Mouse (Mus musculus): Measurements from ENCODE around the gene Cacnb4.

Gene Cacnb4

GRCm38 (mm10) chr2:52435919-52436632 lies 240.6 kb downstream of the Cacnb4 start:
- no peak for ATAC-seq (ENCODE audit: insufficient number of reproducible peaks, low FRiP score, low TSS enrichment)

GRCm38 (mm10) chr2:52433365-52433764 lies 243.3 kb downstream of the Cacnb4 start:
- ATAC-seq (ENCODE audit: insufficient number of reproducible peaks, low FRiP score, low TSS enrichment), result no peak

- ATAC-seq (ENCODE audit: insufficient number of reproducible peaks, low FRiP score, low TSS enrichment), result no peak
Measured at GRCm38 (mm10) chr2:52427383-52427782, 249.2 kb downstream of the Cacnb4 start.

- ATAC-seq (ENCODE audit: insufficient number of reproducible peaks, low FRiP score, low TSS enrichment), result no peak
Measured at GRCm38 (mm10) chr2:52426041-52426440, 250.6 kb downstream of the Cacnb4 start.

GRCm38 (mm10) chr2:52425523-52425795 lies 251.2 kb downstream of the Cacnb4 start:
- ATAC-seq (ENCODE audit: insufficient number of reproducible peaks, low FRiP score, low TSS enrichment), result no peak

GRCm38 (mm10) chr2:52424747-52425522 lies 251.7 kb downstream of the Cacnb4 start, which contains the start of gene Arl5a:
Gene Arl5a, minus strand, starts transcription at chr2:52424901.
- ATAC-seq (ENCODE audit: insufficient number of reproducible peaks, low FRiP score, low TSS enrichment), result peak; percentile 82

GRCm38 (mm10) chr2:52424248-52424728 lies 252.3 kb downstream of the Cacnb4 start:
- ATAC-seq (ENCODE audit: insufficient number of reproducible peaks, low FRiP score, low TSS enrichment), result peak; percentile 77

GRCm38 (mm10) chr2:52423611-52424247 lies 252.9 kb downstream of the Cacnb4 start:
- ATAC-seq (ENCODE audit: insufficient number of reproducible peaks, low FRiP score, low TSS enrichment), result no peak

GRCm38 (mm10) chr2:52422871-52423610 lies 253.6 kb downstream of the Cacnb4 start:
- ATAC-seq (ENCODE audit: insufficient number of reproducible peaks, low FRiP score, low TSS enrichment), result no peak

GRCm38 (mm10) chr2:52421197-52421596 lies 255.4 kb downstream of the Cacnb4 start:
- ATAC-seq (ENCODE audit: insufficient number of reproducible peaks, low FRiP score, low TSS enrichment), result no peak

- ATAC-seq (ENCODE audit: insufficient number of reproducible peaks, low FRiP score, low TSS enrichment), result no peak
Measured at GRCm38 (mm10) chr2:52420001-52420710, 256.5 kb downstream of the Cacnb4 start.

- ATAC-seq (ENCODE audit: insufficient number of reproducible peaks, low FRiP score, low TSS enrichment), result no peak
Measured at GRCm38 (mm10) chr2:52419295-52419694, 257.3 kb downstream of the Cacnb4 start.

- ATAC-seq (ENCODE audit: insufficient number of reproducible peaks, low FRiP score, low TSS enrichment), result no peak
Measured at GRCm38 (mm10) chr2:52412524-52413037, 264.1 kb downstream of the Cacnb4 start.

- ATAC-seq (ENCODE audit: insufficient number of reproducible peaks, low FRiP score, low TSS enrichment), result no peak
Measured at GRCm38 (mm10) chr2:52406480-52406879, 270.2 kb downstream of the Cacnb4 start.

GRCm38 (mm10) chr2:52405238-52405637 lies 271.4 kb downstream of the Cacnb4 start:
- no peak for ATAC-seq (ENCODE audit: insufficient number of reproducible peaks, low FRiP score, low TSS enrichment)

- no peak for ATAC-seq (ENCODE audit: insufficient number of reproducible peaks, low FRiP score, low TSS enrichment)
Measured at GRCm38 (mm10) chr2:52394529-52394928, 282.1 kb downstream of the Cacnb4 start.

GRCm38 (mm10) chr2:52390415-52390975 lies 286.1 kb downstream of the Cacnb4 start:
- ATAC-seq (ENCODE audit: insufficient number of reproducible peaks, low FRiP score, low TSS enrichment), result no peak

GRCm38 (mm10) chr2:52389975-52390374 lies 286.7 kb downstream of the Cacnb4 start:
- no peak for ATAC-seq (ENCODE audit: insufficient number of reproducible peaks, low FRiP score, low TSS enrichment)

- ATAC-seq (ENCODE audit: insufficient number of reproducible peaks, low FRiP score, low TSS enrichment), result no peak
Measured at GRCm38 (mm10) chr2:52386451-52386850, 290.2 kb downstream of the Cacnb4 start.
